Mouse (Mus musculus) mature B cell (primary cell): ENCODE results near the gene Fubp1.

ENCODE experiments used
- in situ Hi-C: fragments of 300-500 bp; cut with MboI; formaldehyde crosslinking; loops from 2 replicates; pipeline ENCODE4 v1.14.3; 2019

The Fubp1 gene

DNA sequence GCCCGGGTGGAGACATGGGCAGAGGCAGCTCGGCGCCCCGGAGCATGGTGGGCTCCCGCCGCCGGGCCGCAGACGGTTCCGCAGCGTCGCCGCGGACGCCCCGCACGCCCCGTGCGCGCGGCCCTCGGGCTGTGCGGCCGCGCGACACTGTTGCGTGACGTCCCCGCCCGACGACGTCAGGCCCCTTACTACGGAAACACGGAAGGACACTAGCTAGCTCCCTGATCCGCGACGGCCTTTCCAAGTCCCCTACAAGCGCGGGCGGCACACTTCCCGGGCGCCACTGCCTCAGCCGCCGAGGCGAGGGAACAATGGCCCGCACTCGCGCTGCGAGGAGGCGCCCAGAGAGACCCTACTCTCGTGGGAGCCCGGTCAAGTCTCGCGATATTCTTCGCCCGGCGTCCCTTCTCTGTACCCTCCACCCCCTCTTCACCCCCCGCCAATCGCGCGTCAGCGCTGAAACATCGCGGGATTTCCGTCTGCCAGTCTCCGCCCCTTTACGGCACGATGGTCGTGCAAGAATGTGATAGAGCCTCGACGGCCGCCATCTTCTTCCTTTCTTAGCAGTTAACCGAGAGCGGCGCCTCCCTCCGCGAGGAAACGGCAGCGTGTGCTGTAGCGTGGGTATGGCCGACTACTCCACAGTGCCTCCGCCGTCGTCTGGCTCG lies at the start of gene Fubp1, which contains the start of gene Dnajb4:
Gene Fubp1 (plus strand): TSS at position 456 of the 668 bp plus-strand sequence.
Gene Dnajb4 (minus strand): TSS at position 336 of the 668 bp plus-strand sequence.
- in situ Hi-C loops: no loop called here

- in situ Hi-C loops: no loop called here
Observed at GRCm38 (mm10) chr3:152160607-152161006, 49.6 kb upstream of the Fubp1 start.

- in situ Hi-C loops: no loop called here
Observed at GRCm38 (mm10) chr3:152163320-152163719, 46.9 kb upstream of the Fubp1 start.

- in situ Hi-C loops: no loop called here
Observed at GRCm38 (mm10) chr3:152165014-152165350, 45.2 kb upstream of the Fubp1 start.

- in situ Hi-C loops: no loop called here
Observed at GRCm38 (mm10) chr3:152165351-152166098, 44.7 kb upstream of the Fubp1 start.

GRCm38 (mm10) chr3:152166099-152166423 lies 44.2 kb upstream of the Fubp1 start, which contains the start of gene Gipc2:
Gene Gipc2, minus strand, starts transcription at chr3:152166230.
- in situ Hi-C loops: no loop called here

DNA sequence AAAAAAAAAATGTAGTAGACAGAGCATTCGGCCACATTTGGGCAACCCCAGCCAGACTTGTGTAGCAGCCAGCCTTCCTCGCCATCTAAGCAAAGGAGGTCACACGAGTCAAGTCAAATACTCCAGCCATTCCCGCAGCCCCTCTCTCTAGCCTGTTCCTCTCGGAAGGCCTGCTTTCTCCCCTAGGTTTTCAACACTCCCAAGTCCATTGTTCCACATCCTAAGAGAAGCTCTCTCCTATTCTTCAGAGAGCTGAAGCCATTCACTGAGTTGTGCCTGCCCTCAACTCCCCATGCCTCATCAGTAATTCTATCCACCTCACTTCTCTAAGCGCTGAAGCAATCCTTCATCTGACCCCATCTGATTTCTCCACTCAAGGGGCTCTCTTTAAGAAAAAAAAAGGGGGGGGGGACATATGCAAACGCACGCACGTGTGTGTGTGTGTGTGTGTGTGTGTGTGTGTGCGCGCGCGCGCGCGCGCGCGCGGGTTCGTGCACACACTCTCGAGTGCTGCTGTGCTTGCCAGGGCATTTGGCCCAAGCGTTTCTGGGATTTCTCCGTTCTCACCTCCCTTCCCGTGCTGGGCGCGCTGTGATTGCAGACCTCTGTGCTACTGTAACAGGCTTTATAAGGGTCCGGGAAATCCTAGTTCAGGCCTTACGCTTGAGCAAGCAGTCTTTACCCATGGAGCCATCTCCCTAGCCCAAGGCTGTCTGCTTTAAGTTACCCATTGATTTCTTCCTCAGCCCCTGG lies 43.3 kb upstream of the Fubp1 start:
- in situ Hi-C loops: no loop called here

DNA sequence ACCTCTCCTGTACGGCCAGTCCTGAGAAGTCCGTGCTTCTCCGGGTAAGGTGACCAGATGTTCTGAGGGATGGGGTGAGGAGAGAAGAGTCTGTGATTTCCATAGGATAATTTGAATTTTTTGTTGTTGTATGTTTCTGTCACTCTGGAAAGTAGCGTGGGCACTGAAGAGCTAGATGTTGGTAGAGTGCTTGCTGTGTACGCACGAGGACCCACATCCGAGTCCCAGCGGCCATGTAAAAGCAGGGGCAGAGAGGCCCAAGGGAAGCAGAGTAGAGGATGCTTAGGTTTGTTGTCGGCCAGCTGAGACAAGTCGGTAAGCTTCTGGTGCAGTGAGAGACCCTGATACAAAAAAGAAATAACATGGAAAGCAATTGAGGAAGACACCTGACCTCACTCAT lies 42.2 kb upstream of the Fubp1 start:
- in situ Hi-C loops: no loop called here

DNA sequence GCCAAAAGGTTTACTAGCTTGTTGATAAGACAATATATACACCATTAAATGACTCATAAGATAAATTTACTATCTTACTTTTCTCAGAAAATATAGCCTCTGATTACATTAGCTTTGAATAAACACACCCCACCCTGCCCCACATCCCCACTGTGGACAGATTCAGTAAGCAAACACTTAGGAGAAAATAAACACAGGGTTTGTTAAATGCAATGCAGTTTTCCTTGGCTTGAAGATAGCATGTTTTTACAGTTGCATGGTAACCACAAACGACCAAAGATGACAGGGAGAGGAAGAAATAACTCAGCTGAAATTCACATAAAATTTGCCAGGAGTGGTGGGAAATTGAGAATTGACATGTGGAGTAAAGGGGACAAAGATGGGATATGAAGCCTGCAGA lies 39.8 kb upstream of the Fubp1 start:
- in situ Hi-C loops: no loop called here

DNA sequence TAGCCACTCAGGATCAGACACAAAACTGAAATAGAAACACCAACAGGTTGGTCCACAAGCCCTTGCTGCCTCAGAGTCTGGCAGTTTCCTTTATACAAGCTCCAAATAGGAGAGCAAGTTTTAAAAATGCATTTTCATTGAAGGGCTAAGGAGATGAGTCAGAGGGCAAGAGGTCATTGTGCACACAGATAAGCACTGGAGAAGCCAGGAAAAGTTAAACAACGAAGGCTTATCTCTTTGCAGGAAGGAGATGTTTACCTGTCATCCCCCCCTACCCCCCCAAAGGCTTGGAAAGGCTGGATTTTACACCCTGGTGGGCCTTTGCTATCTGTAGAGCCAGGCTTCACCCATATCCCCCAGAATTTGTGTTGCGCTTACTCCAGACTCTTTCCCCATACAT lies 39.0 kb upstream of the Fubp1 start:
- in situ Hi-C loops: no loop called here

GRCm38 (mm10) chr3:152171862-152172261 lies 38.4 kb upstream of the Fubp1 start:
- in situ Hi-C loops: no loop called here

- in situ Hi-C loops: no loop called here
Observed at GRCm38 (mm10) chr3:152172322-152172935, 37.8 kb upstream of the Fubp1 start.

DNA sequence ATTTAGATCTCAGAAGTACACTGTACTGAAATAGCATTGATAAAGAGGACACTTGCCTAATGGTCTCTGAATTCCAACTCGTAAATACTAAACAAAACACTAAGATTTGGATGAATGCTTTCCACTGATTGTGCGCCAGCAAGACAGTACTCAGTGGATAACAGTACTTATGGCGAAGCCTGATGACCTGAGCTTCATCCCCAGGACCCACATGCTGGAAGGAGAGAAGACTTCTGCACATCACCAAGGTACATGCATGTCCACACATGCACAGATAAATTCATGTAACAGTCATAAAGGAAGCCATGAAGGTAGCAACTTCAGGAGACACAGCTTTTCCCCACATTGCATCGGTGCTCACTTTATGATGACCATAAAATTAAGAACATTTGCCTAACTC lies 31.4 kb upstream of the Fubp1 start:
- in situ Hi-C loops: no loop called here

DNA sequence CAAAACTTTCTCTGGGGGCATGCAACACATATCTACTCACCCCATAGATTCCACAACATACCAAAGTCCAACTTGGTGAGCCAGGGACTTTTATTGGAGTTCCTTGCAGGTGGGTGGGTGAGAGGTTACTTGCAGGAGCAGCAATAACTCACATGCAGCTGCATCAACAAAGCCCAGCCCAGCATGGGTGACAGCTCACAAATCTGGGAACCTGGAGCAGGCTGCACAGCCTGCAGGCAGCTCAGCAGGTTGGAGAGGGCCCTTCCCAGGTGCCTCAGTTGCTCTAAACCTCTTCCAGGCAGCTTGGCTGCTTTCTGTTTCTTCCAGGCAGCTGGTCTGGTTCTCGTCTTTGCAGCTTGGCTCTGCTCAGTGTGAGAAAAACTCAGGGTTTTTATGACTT lies 30.9 kb upstream of the Fubp1 start:
- in situ Hi-C loops: no loop called here

DNA sequence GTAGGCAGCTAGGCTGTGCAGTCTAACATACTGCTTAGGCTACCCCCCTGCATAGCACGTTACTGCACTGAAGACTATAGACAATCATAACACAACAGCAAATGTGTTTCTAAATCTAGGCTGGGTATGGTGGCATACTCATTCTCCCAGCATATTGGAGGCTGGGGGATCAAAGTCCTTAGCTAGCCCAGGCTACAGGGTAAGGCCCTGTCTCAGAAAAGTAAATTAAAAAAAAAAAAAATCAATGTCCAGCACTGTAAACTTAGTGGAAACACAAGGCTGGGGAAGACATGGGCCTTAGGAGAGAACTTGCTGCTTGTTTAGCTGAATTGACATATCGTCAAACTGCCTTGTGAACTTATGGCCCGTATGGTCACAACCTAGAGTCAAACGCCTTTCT lies 29.6 kb upstream of the Fubp1 start:
- in situ Hi-C loops: no loop called here

DNA sequence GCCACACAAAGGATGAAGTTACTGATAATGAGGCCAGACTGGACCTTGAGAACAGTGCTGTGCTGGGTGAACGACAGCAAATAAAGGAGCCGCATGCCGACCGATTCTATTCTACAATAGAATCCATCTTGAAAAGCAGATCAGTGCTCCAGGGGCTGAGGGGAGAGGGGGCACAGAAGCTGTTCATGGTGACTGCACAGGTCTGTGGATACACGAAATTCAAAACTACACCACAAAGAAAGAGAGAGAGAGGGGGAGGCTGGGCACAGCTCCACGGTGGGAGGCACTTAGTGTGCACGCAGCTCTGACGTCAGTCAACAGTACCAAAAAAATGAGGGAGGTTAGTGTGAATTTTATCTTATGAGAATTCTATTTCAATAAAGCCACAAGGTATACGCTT lies 26.7 kb upstream of the Fubp1 start:
- in situ Hi-C loops: no loop called here

DNA sequence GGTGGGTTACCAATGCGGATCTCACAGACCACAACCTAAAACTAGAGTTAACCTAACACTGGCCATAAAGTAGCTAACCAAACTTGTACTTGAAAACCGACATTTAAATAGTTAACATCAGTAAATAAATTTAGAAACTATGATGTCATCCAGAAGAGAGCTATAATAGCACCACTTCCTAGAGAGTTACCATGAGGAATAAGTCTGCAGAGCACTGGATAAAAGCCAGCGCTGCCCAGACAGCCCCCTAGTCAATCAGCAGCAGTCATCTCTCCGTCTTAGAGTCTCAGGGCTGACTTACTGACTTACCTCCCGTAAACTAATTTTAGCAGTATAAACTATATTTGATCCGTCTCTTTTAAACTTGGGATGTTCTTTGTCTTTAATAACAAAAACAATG lies 24.1 kb upstream of the Fubp1 start:
- in situ Hi-C loops: no loop called here

- in situ Hi-C loops: no loop called here
Observed at GRCm38 (mm10) chr3:152189306-152189705, 20.9 kb upstream of the Fubp1 start.

GRCm38 (mm10) chr3:152190679-152191477 lies 19.3 kb upstream of the Fubp1 start:
- in situ Hi-C loops: no loop called here

GRCm38 (mm10) chr3:152191791-152192237 lies 18.4 kb upstream of the Fubp1 start:
- in situ Hi-C loops: no loop called here

DNA sequence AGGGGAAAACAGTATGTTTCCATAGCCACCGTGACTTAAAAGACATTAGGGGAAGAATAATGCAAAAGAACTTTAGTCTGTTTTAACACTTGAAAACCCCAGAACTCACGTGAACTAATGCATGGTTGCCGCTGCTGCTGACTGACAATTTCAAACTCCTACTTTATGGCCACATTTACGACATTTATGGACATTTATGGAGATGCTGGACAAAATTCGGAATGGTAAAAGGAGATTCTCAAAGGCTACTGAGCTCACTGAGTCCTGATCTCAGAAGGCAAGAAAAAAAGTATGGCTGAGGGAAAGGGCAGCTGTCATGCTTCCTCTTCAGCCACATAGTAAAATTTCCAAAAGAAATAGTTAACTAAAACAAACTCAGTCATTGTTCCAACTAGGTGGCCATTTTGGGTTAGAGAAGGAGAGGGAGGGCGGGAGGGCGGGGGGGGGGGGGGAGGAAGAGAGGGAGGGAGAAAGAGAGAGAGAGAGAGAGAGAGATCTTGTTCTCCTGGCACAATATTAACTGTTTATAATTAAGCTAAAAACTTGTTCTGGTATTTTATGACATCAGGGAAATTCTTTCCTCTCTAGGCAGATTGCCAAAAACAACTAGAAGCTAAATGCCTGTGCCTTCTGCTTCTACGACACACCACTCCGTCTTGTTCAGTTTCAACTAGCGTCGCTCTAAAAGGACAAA lies 17.8 kb upstream of the Fubp1 start:
- in situ Hi-C loops: no loop called here
